Mouse (Mus musculus) cerebellum, adult 2 months (tissue): ENCODE data around the gene Unc79. TPM values are rescaled to one million over a fixed set of nuclear protein-coding genes. Genes with fewer than 3 reads are reported as not detected.

Experiments used
- DNase-seq, 2 experiments: peaks; one replicate each; pipeline ENCODE4 v3.0.0; 2021
- H3K27ac ChIP-seq: fragments of 200-500 bp; 2 replicates; pipeline ENCODE4 v1.5.1; 2012; ENCODE audit warnings: low read length, control low read depth, inconsistent platforms; ENCODE audit not compliant: insufficient read depth
- H3K27me3 ChIP-seq: fragments of 200-500 bp; 2 replicates; pipeline ENCODE4 v1.6.1; 2012; ENCODE audit warnings: inconsistent platforms, mild to moderate bottlenecking, low read length, moderate library complexity; ENCODE audit not compliant: control insufficient read depth, insufficient read depth
- H3K4me1 ChIP-seq: fragments of 200-500 bp; 2 replicates; pipeline ENCODE4 v1.6.1; 2011; ENCODE audit warnings: low read length; ENCODE audit not compliant: control insufficient read depth, insufficient read depth
- H3K4me3 ChIP-seq: fragments of 200-500 bp; replicated peaks from 2 replicates; pipeline ENCODE3; 2011; ENCODE audit warnings: mild to moderate bottlenecking, low read depth, low read length, control low read depth; ENCODE audit not compliant: insufficient read depth
- CTCF ChIP-seq: fragments of 200-500 bp; IDR thresholded peaks from 2 replicates; pipeline ENCODE4 v1.5.1; 2011; ENCODE audit warnings: low read depth, mild to moderate bottlenecking, control low read depth, low read length, moderate library complexity, borderline replicate concordance; ENCODE audit not compliant: insufficient read depth
- POLR2A ChIP-seq: fragments of 200-500 bp; IDR thresholded peaks from 2 replicates; pipeline ENCODE4 v1.6.1; 2011; ENCODE audit warnings: low read length, control low read depth, borderline replicate concordance; ENCODE audit not compliant: insufficient read depth
- WGBS: fragments of 180-500 bp; shearing (Covaris S2); methylation state at CpG from one replicate; pipeline ENCODE4 v1.1.7; 2018; 5-methylcytosine and 5-hydroxymethylcytosine counted together
- polyA plus RNA-seq: library from polyadenylated mRNA; depleted of rRNA; stranded (reverse); fragments of >200 nt; gene quantifications from 2 replicates; pipeline ENCODE4 v1.2.3, GENCODE M21; 2012

Gene Unc79
- polyA plus RNA-seq, 1 experiment: 26.1 TPM

- H3K4me3 ChIP-seq: no peak overlapping the region
- no peaks in the 10 kb centered on the region for H3K27me3 ChIP-seq
- 40% methylated on average over 5 of the region's 5 CpGs for WGBS
- H3K4me1 ChIP-seq: no peaks in the 10 kb centered on the region
- no peak overlapping the region for H3K27ac ChIP-seq
- TF ChIP-seq CTCF: no peak
- no peak for TF ChIP-seq POLR2A
- DNase-seq: no peak
Measured at GRCm38 (mm10) chr12:103103601-103104000, 154.9 kb downstream of the Unc79 start.

DNA sequence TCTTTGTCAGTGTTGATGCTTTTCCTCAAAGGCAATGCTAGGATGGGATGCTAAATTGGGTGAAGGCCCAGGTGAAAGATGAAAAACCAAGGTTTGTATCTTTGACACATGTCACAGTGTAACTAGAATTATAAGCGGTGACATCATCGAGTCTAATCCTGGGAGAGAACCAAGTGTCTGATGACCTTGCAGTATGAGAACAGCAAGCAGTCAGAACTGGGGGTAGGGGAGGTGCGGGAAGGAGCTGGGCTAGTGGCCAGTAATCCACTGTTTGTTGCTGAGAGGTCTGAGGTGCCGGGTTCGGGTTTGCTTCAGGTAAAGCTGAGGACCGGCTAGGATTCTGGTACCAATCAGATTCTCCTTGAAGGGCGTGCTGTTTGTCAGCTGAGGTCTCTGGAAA, 160.6 kb downstream of the Unc79 start:
- TF ChIP-seq CTCF (no peak), POLR2A (no peak)
- DNase-seq: no peak
- Histone ChIP-seq H3K27me3 (no peaks in the 10 kb centered on the region), H3K4me3 (no peak overlapping the region), H3K4me1 (no peaks in the 10 kb centered on the region), H3K27ac (no peak overlapping the region)
- WGBS: 89% methylated on average over 7 of the region's 7 CpGs

GRCm38 (mm10) chr12:103116639-103117038, 168.0 kb downstream of the Unc79 start:
- WGBS: 89% methylated on average over 8 of the region's 8 CpGs
- TF ChIP-seq CTCF (no peak), POLR2A (no peak)
- Histone ChIP-seq H3K4me3 (no peak overlapping the region), H3K27me3 (no peaks in the 10 kb centered on the region), H3K4me1 (no peaks in the 10 kb centered on the region), H3K27ac (no peak overlapping the region)
- no peak for DNase-seq

GRCm38 (mm10) chr12:103117517-103118193, 169.0 kb downstream of the Unc79 start:
- TF ChIP-seq CTCF (no peak), POLR2A (no peak)
- Histone ChIP-seq H3K27ac (no peak overlapping the region), H3K4me1 (no peaks in the 10 kb centered on the region), H3K27me3 (no peaks in the 10 kb centered on the region), H3K4me3 (no peak overlapping the region)
- DNase-seq: no peak
- 60% methylated on average over 10 of the region's 10 CpGs for WGBS

DNA sequence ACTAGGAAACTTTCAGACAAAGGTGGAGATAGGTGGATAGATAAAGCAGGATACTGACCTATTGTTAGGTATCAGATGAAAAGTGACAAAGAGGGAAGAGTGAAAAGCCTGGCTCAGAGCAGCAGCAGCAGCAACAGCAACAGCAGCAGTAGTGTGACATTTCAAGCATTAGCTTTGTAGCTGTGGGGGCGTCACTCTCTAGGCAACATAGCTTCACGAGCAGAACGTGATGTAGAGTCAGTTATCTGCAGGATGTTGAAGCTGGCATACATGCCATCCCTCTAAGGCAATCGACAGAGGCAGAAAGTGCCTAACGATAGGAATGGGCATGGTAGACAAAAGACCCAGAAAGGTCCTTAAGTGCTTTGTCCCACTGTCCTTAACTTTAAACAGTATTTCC, 173.3 kb downstream of the Unc79 start:
- WGBS: 86% methylated on average over 5 of the region's 5 CpGs
- Histone ChIP-seq H3K27ac (no peak overlapping the region), H3K27me3 (no peaks in the 10 kb centered on the region), H3K4me1 (no peaks in the 10 kb centered on the region), H3K4me3 (no peak overlapping the region)
- no peak for TF ChIP-seq CTCF
- DNase-seq: no peak

- 65% methylated on average over 1 of the region's 1 CpGs for WGBS
- Histone ChIP-seq H3K4me3 (no peak overlapping the region), H3K27ac (no peak overlapping the region), H3K27me3 (no peaks in the 10 kb centered on the region), H3K4me1 (no peaks in the 10 kb centered on the region)
- no peak for DNase-seq
- TF ChIP-seq CTCF (no peak), POLR2A (no peak)
Measured at GRCm38 (mm10) chr12:103123861-103124260, 175.2 kb downstream of the Unc79 start.

- TF ChIP-seq POLR2A (no peak), CTCF (no peak)
- WGBS: 98% methylated on average over 6 of the region's 6 CpGs
- no peak for DNase-seq
- no peak overlapping the region for H3K4me3 ChIP-seq
- H3K27me3 ChIP-seq: no peaks in the 10 kb centered on the region
- H3K27ac ChIP-seq: no peak overlapping the region
- H3K4me1 ChIP-seq: no peaks in the 10 kb centered on the region
Measured at GRCm38 (mm10) chr12:103128914-103129313, 180.3 kb downstream of the Unc79 start.

GRCm38 (mm10) chr12:103129395-103130248, 181.0 kb downstream of the Unc79 start:
- TF ChIP-seq CTCF (no peak), POLR2A (no peak)

More at GRCm38 (mm10) chr12:103129395-103130248, 181.0 kb downstream of the Unc79 start:
- H3K4me3 ChIP-seq: no peak overlapping the region
- no peaks in the 10 kb centered on the region for H3K4me1 ChIP-seq
- no peak for DNase-seq
- no peak overlapping the region for H3K27ac ChIP-seq
- WGBS: 86% methylated on average over 17 of the region's 17 CpGs
- H3K27me3 ChIP-seq: no peaks in the 10 kb centered on the region
